Mouse (Mus musculus) cerebellum, adult 11-12 months (tissue): ENCODE results near the gene Colq.
"Not testable (repeated sequence)": the region's sequence is repeated elsewhere in the genome, so short reads cannot be mapped to it uniquely, and the experiment has no call there.

ENCODE experiments used
- DNase-seq: peaks from one replicate; pipeline ENCODE4 v3.0.0; 2022

Gene Colq

DNA sequence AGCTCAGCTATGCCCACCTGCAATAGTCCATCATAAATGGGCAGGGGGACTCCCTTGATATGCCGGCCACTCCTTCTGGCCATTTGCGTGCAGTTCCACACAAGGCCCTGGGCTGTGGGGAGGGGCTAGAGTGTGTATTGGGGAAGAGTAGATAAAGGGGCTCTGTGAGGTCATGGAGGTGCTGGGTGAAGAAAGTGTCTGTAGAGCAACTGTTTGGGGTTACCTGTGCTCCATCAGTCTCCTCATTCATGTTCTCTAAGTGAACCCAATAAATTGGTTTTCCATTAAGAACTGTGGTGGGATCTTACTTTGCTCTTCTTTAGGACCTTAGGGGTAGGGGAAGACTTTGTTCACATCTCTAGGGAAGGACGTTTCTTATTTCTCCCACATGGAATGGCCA lies at the start of gene Colq:
Colq (minus strand) TSS at position 101 of the 400 bp plus-strand sequence.
- DNase-seq = no peak

DNA sequence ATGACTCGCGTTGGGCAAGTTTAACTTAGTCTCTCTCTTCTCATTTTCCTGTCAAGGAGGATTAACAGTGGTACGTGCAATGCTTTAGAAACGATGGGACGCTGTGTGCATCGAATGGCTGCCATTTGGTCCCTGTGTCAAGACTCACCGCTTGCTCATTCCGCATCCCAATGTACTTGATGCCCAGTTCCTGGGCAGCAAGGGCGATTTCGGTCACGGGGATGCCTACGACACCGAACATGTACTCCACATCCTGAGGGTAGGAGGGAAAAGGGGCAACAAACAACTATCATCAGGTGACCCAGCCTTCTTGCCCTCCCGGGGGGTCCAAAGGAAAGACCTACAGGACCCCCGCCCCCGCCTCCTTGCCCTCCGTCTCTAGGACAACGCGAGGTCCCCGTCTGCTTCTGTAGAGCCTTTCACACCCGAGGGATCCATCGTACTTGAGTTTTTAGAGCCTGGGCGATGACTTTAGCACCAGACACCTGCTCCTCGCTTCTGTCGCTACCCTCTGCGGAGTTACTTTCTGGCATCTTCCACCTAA lies 49.3 kb upstream of the Colq start, which contains the start of gene Gm49387:
Gm49387 (minus strand) TSS at position 533 of the 544 bp plus-strand sequence.
- no peak for DNase-seq

DNA sequence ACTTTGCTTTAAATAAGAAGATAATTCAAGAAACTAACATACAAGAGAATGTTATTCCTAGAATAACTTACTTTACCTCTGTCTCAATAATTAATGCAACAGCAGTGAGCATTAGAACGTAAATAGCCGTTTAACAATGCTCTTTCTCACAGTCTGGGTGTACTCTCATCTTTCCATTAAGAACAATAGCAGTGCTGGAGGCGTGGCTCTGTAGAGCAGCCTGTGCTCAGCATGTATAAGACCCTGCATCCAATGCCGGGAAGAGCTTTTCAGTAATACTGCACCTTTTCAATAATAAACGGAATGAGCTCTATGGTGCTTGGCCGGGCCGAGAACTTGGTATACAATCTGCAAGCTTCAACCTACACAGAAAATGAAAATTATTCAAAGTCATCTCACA lies 39.5 kb upstream of the Colq start:
- DNase-seq = no peak

DNA sequence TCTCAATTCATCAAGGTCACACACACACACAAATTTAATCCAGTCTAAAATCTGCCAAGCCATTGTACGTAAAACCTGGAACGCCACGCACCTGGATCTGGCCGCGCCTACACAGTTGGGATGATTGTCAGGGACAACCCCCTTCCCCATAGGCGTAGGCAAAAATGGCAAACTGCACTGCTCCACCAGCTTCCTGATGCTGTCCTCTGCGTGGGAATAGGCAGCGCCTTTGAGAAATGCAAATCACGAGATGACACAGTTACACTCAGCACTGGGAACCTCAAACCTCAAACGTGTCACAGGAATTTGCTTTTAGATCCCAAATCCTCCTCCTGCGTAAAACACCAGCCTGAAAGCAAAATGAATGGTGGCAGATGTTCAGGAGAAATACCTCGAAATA lies 31.6 kb upstream of the Colq start:
- no peak for DNase-seq

DNA sequence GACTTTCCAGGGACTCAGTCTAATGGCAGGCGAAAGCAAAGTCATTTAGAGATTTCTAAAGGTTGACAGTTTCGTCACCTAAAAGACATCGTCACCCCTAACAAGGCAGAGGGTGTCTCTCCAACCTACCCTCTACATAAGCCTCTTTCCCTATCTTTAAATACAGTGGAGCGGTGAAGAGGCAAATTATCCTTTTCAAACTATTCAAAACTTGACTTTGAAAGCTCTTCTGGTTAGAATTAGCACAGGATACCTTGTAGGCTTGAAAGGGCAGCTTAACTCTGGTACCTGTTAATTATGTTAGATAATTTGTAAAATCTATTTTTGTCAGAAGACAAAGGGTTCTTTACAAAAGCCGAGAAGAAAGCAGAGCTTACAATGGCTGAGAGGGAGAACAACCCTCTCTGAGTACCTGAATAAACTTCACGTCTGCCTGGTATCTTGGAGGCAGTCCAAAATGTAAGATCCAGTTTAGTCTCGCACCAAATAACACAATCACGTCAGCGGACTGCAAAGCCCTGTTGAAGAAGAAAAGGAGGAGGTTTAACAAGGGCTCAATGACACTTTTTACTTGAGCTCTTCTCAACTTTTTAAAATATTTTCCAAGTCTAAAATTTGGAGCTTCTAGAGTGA lies 29.6 kb upstream of the Colq start:
- DNase-seq = no peak

DNA sequence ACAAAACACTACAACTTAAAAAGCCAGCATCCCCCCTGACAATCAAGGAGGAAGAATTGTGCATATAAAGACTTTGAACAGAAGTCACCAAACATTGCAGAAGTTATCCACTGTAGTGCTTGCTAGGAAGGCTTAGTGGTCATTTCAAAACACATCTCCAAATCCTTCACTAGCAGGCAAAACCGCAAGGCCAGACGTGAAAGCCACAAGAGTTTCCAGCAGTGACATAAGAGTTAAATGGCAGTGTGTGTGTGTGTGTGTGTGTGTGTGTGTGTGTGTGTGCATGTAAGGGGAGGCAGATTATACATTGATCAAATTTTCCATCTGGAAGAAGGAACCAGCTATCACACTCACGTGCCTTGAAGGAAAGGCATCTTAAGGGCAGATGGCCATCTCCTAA lies 26.9 kb upstream of the Colq start:
- no peak for DNase-seq

DNA sequence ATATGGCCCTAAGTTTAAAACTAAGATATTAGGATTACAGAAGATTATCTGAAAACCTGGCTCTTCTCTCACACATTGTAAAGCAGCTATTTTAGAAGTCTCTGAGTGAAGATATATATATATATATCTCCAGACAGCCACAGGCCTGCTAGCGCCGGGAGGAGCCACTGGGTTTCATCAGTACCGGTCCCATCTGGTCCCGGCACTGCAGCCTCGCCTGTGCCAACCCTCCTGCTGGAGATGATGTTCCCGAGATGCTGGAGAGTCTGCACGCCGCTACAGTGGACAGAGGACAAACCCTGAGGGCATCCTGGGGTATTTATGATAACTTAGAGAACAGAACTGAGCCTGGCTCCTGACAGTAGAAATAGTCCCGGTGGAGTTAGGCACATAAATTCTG lies 26.1 kb upstream of the Colq start:
- no peak for DNase-seq

DNA sequence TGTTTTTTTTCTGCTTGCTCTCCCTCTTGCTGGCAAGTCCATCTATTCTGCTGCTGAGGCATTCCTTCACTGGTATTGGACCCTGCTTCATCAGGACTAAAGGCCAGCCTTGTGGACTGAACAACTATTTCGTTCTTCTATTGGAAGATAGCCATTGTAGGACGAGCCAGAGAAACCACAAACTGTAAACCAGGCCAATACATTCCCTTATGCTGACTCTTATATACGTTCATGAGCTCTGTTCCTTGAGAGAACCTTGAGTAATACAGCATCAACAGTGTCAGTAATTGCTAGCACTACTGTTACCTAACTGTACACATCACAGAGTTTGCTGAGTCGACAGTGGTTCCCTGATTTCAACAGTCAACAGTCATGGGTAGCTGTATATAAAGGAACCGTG lies 22.5 kb upstream of the Colq start:
- no peak for DNase-seq

DNA sequence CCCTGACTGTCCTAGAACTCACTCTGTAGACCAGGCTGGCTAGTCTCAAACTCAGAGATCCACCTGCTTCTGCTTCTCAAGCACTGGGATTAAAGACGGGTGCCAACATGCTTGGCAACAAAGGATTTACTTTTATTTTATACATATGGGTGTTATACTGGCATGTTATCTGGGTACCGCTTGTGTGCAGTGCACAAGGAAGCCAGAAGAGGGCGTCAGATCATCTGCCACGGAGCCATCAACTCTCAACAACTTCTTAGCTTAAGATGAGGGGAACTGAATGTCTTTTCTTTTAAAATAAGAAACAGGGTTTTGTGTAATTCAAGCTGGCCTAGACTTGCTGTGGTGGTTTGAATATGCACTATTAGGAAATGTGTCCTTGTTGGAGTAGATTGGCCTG lies 20.8 kb upstream of the Colq start:
- no peak for DNase-seq

DNA sequence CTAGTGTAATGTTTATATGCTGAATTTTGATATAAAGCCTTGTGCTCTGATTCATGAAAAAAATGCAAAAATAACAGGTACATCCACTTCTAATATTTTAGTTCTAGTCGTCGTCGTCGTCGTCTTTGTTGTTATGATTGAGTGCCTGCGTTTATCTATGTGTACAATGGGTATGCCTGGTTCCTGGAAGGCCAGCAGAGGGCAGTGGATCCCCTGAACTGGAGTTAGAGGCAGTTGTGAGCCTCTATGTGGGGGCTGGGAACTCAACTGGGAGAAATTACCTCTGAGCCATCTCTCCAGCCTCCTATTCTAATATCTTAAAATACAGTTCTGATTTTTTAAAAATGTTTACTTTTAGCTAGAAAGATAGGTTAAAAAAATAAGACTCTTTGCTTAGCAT lies 14.4 kb upstream of the Colq start:
- DNase-seq = no peak

DNA sequence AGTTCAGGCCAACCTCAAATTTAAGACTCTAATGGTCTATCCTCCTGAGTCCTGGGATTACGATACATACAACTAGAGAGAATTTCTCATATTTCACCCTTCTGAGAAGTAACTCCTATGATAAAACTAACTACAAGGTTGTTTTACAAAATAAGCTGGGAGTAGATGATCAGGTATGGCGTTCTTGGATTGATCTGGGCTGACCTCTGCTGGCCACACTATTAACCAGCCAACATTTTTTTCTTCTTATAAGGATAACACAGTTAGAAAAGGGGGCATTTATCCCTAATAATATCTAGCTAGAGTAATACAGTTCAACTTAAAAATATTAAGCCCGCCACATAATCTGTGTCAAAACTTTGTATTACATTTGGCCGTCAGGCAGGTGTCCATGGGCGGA lies 13.8 kb upstream of the Colq start:
- no peak for DNase-seq

DNA sequence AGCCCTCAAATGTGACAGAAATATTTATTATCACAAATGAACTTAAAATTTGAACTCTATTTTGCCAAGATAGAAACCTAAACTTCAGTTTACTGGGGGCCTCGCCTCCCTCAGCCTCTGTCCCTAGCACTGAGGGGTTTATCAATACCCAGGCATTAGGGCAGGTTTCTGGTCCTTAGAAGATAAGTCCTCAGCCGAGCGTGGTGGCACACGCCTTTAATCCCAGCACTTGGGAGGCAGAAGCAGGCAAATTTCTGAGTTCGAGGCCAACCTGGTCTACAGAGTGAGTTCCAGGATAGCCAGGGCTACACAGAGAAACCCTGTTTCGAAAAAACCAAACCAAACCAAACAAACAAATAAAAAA lies 11.5 kb upstream of the Colq start:
- DNase-seq = not testable (repeated sequence)

DNA sequence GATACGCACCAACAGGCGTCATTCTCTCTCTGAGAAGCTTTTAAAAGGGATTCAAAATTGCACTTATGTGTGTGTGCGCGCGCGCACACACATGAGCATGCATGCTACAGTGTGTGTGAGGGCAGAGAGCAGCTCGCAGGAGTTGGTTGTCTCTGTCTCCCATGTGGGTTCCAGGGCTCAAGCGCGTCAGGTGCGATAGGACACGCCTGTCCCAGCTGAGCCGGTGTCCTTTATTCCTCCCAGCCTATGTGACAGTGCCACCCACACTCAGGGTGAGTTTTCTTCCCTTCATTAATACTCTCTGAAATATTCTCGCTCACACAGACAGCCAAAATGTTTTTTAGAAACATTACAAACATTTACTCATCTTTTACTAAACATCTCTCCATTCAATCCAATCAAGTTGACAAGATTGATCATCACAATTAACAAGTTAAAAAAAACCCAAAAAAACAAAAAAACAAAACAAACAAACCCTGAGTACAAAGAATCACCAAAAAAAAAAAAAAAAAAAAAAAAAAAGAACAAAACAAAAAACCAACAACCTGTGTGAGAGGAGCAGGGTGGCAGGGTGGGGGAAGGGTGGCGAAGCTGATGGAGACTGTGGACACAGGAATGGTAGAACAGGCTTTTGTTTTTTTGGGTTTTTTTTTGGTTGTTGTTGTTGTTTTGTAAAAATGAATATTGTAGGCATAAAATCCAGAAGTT lies 10.9 kb upstream of the Colq start:
- no peak for DNase-seq

DNA sequence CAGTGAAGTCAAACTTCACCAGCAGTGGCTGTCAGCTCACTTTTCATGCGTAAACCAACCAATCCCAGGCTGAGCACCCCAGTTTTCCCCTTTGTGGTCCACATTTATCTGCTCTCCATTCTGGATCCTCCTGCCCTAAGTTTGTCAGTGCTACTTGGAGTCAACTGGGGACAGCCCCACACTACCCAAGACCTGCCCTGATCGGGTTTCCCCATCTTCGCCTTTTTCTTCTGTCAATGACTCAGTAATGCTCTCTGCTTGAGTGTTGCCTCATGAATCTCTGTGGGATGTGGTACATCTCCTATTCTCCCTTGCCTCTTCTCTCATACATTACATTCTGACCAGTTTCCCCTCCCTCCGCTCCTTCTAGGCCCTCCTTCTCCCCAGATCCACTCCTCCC lies 6.3 kb upstream of the Colq start:
- DNase-seq = no peak

DNA sequence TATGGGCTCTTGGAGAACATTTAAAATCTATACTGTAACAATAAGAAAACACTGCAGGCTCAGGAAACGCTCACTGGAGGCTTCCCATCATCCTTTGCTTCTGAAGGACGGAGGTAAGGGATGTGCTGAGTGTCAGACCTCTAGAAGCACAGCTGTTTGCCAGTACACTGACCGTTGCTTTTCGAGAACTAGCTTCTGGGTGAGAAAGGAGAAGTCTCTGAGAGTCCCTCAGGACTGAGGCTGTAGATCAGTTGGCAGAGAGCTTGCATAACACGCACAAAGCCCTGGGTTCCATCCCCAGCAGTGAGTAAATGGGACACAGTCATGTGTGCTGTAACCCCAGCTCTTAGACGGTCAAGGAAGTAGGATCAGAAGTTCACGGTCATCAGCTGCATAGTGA lies 5.3 kb upstream of the Colq start:
- no peak for DNase-seq

DNA sequence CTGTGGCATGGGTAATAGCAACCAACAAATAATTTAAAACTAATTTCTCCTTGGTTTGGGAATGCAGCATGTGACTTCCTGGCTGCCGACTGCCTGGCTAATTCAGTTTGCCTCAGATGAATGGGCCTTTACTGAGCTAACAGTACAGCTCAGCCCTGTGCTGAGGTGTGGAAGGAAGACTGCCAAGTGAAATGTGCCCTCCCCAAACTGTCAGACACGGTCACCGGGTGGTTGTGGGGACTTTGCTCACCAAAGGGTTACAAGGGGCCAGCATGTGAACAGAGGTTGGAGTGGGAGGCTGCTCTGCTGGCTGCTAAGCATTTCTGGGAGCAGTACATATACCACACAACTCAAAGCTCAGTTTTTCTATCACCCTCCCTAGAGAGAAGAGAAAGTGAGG lies 3.5 kb upstream of the Colq start:
- no peak for DNase-seq

DNA sequence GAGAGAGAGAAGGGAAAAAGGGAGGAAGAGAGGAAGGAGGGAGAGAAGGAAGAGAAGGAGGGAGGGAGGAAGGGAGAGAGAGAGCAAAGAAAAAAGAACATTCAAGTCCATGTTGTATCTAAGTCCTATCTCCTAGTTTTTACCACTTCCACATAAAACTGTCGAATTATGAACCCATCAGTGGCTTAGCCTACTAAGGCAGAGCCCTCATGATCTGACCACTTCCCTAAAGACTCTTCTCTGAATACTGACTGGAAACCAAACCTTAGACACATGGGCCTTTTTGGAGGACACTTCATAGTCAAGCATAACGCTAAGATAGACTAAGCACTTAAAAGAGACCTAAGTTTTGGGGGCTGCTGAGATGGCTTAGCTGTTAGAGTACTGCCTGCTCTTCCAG lies 1.9 kb upstream of the Colq start:
- no peak for DNase-seq

DNA sequence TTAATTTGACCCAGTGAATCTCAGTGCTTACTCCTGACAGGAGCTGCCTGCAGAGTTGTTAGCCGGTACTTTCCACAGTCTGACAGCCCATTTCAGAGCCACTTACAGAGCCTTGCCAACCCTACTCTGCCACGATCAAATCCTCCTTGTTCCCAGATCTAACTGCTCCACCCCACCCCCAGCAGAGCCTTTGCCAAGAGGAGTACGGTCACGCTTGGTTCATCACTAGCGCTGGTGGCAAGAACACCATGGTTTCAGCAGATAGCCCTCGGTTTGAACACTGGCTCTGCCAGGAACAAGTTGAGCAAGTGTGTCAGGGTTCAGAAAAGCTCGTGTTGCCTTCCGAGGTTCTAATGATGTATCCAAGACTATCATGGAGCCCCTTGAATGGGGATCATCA lies 4.7 kb downstream of the Colq start:
- DNase-seq = no peak

DNA sequence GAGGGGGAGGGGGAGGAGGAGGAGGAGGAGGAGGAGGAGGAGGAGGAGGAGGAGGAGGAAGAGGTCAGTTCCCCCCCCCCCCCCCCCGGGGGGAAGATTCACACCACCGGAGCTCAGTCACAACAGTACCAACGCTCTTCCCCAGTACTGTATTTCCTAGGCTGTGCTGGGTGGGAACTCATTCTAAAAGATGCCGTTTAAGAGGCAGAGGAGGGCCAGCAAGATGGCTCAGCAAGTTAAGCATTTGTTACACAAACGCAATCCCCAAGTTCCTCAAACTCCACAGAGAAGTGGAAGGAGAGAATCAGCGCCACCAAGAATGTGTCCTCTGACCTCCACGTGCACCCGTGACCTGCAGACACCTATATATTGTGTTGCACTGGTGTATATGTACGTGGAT lies 8.1 kb downstream of the Colq start:
- DNase-seq = no peak

DNA sequence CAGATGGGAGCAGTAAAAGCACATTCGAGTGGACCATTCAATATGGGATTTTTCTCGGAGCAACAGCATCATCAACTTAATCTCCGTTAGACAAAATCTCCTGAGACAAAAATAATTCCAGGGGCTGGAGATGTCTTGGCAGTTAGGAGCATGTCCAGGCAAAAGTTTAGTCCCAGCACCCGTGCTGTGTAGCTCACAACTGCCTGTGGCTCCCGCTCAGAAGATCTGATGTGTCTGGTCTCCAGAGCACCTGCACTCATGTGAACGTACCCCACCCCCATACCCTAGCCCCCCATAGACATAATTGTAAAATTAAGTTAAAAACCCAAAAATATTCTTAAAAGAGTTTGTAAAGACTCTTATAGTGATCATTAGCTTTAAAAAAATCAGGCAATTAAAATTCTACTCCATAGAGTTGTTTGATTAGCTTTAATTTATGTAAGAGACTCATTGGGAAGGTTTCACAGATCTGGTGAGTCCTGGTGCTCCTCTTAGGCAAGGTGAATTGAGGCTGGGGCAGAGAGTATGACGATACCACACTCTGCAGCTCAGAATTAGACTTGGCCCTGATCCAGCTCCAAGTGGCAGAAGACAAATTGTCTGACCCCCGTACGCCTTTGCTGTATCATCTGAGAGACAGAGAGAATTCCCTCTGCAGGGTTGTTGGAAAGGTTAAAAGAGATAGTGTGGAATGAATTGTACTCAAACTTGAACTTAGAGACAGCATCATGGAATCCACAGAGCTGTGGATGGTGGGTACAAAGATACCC lies 13.0 kb downstream of the Colq start:
- DNase-seq = no peak

DNA sequence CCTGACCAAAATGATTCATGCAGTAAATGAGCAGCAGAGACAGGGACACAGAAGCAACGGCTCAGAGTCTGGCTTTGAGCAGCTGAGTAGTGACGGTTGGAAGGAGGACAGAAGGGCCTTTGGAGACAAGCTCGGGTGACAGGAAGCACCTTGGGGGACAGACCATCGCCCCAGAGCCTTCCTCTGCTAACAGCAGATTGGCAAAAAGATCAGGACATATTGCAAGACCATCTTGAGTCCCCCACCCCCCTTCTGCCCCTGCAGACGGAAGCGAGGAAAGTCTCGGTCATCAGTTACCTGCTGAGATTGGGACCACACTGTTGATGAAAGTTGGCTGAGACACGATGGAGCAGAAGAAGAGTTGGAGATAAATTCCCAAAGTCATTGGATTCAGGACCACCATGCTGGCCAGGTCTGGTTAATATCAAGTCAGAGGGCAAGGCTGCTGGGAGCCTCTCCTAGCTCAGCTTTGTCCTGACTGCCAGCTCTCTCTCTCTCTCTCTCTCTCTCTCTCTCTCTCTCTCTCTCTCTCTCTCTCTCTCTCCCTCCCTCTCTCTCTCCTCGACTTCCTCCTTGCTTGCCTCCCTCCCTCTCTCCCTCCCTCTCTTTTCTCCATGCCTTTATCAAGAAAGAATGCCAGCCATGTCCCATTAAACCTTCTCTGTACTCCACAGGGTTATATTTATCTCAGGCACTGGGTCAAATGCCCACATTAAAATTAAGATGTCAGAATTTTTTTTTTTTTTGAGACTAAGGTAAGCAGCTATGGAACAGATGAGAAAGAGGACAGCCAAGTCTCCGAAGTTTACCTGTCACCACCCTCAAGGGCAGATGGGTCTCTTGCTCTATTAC lies 14.1 kb downstream of the Colq start:
- DNase-seq = no peak

DNA sequence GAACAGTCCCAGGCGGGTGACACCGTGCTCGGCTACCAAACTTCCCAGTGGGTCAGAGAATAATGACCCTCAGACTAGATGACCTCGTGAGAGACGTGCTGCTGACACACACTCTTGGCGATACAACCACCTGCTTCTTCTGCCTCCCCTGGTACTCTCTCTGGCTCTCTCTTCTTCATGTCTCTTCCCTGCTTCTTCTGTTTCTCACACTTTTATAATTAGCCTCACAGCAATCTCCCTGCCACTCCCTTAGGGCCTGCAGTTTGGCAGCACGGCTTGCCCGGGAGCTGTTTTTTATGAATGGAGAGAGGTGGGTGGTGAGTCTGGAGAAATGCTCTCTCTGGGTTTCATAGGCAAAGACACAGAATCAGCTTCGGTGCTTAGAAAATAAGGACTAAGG lies 15.3 kb downstream of the Colq start:
- DNase-seq = no peak
